Mouse (Mus musculus) cortical plate, adult 2 months (tissue): ENCODE measurements at regions not wholly inside any gene's neighbourhood (a gene's known extent, or its start where the extent isn't known, plus 50 kb on each side); places are given as distances from the start of the nearest gene placed in this dataset.

Experiments
- CTCF ChIP-seq: fragments of 200-500 bp; IDR thresholded peaks from 2 replicates; pipeline ENCODE4 v1.5.1; 2011; ENCODE audit warnings: mild to moderate bottlenecking, control low read depth, low read length; ENCODE audit not compliant: insufficient read depth; ENCODE audit errors: extremely low read depth
- POLR2A ChIP-seq: fragments of 200-500 bp; IDR thresholded peaks from 2 replicates; pipeline ENCODE4 v1.6.1; 2011; ENCODE audit warnings: mild to moderate bottlenecking, low read length, control low read depth; ENCODE audit not compliant: insufficient read depth; ENCODE audit errors: extremely low read depth

DNA sequence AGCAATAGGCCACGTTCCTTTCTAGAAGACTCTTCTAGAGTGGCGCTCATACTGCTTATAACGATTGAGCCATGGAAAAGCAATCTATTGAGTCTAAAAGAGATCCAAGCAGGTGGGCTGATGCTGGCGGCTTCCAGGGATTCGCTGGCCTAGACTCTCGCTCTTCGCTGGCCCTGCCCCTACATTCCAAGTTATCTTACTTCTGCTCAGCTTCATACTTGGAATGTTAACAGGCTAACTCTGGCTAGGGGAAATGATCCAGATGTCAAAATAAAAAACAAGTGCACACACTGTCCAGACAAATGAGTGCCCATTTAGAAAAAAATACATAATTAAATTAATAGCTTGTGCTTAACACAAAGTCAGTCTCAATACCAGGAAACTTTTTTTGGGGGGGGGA lies 67.6 kb upstream of the Arid2 start:
- TF ChIP-seq POLR2A (no peak), CTCF (no peak)
